Mouse (Mus musculus) spleen, adult 18-20 months (tissue): ENCODE measurements around the gene Ankrd44.

Experiments used
- DNase-seq, 2 experiments: peaks; one replicate each; pipeline ENCODE4 v3.0.0; 2022; ENCODE audit warnings: mixed read lengths in 2 of 2

The Ankrd44 gene

DNA sequence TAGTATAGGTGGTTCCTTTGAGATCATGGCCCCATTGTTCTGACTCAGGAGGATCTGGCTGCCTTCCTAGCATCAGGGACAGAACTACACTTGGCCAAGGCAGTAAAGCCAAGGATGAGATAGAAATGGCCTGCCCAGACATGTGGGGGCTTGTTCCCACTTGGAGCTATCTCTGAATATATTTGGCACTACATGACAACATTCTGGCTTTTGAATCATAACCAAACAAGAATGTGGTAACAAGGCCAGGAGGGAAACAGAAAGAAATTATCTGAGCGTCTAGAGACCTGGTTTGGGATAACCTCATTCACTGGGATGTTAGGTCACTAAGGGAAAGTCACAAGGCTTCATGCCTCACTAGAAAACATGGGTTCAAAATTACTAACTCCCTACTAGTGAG is 81.8 kb downstream of the Ankrd44 start:
- no peak for DNase-seq

DNA sequence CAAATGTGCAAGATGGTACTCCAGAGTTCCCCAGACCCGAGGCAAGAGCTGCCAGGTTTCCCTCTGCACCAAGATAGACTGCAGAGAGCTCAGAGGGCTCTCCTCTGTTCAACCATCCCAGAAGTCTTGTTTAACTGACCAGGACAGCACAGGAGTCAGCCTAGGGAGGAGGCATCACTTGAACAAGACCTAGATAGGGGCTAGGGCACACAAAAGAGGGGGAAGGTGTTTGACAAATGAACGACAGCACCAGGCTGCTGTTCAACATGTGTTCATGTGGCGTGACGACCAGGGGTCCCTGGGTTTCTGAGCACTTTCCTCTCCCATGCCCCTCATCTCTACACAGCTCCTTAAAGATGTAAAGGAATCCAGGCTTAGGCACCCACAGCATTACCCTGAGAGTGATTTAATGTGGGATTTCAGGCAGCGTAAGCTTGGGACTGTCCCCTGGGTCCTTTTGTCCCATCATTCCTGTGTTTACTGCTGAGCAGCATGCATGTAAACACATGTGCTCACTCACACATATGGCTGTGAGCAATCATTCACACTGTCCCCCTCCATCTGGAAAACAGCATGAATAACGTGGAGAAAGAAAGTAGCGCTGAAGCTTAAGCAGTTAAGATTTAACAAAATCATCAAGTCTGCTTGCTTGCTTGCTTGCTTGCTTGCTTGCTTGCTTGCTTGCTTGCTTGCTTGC is 83.3 kb downstream of the Ankrd44 start:
- DNase-seq: no peak

GRCm38 (mm10) chr1:54841788-54842187 is 84.4 kb downstream of the Ankrd44 start:
- DNase-seq: peak; percentile 41 to 50

DNA sequence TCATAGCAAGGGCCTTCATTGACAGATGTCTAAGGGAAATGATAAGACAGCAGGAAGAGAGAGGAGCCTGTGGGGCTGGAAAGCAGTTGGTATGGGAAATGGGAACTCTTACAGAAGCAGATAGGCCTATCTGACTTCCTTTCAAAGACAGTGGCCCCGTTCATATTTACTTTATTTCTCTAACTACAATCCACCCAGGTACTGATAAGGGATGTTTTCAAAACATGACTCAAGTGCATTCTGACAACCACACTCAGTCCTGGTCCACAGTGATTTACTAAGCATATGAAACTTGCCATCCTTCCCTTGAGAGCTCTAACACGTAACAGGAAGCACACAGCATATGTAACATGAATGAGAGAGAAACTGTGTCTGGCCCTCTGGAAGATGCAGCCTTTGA is 86.1 kb downstream of the Ankrd44 start:
- no peak for DNase-seq

- no peak for DNase-seq
These were observed 87.7 kb downstream of the Ankrd44 start for GRCm38 (mm10) chr1:54838486-54838805.

DNA sequence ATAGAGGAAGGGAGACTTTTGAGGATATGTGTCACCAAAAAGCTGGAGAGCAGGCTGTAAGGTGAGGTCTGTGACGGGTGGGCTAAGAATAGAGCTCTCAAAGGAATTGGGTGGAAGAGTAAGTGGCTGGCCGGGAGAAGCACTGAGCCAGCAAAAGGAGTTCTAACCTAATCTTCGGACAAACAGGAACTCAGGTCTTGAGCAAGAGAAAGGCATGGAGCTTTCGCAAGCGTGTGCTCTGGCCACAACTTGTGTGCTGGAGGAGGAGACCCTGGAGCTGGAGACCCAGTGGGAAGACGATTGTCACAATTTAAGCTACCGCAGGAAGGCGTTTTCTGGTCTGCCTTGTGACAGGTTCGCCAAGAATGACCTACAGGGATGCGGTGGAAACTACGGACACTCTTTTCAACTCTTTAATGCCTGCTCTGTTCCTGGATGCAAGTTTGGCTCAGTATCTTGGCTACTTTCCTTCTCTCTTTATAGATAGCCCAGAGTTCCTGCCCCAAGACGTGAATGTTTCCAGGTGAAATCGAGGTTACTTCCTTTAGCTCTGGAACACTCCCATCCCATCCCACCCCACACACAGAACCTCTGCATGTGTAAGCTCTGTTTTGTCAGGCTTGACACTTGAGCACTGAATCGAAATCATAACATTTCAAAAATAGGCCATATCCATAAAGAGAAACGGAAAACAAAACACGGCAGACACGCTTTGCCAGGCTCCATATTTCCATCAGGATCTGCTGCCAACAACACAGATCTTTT is 88.3 kb downstream of the Ankrd44 start:
- no peak for DNase-seq

DNA sequence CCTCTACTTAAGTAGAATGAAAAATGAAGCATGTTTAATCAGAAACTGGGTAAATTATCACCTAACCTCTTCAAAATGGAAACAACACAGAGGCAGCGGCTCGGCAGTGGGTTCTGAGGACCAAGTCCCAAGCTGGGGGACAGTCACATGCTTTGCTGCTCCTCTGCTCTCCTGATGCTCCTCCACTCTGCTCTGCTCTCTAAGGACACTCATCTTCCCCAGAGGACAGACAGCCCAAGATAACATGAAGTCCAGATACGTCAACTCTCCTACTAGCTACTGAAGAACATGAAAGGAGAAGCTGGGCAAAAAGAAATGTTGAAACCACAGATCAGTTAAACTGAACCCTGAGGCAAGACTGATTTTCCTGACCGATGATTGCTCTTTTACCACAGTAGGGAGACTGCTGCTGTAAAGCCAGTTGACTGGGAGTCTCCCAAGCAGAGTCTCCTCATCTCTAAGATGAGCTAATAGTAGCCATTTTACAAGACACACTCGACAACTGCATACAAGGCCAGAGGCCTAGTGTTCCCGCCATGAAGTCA is 90.5 kb downstream of the Ankrd44 start:
- DNase-seq: no peak

DNA sequence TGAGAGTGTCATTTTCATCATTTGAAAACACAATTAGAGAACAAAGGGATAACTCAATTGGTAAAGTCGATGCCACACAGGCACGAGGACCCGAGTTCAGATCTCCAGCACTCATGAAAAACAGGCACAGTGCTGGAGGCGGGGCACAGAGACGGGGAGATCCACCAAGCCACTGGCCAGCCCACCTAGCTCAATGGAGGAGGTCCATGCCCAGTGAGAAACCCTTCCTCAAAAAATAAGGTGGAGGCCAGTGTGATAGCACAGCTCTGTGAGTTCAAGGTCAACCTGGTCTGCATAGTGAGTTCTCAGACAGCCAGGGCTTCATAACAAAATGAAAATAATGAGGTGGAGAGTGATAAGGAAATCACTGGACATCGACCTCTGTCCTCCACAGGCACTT is 93.0 kb downstream of the Ankrd44 start:
- no peak for DNase-seq

DNA sequence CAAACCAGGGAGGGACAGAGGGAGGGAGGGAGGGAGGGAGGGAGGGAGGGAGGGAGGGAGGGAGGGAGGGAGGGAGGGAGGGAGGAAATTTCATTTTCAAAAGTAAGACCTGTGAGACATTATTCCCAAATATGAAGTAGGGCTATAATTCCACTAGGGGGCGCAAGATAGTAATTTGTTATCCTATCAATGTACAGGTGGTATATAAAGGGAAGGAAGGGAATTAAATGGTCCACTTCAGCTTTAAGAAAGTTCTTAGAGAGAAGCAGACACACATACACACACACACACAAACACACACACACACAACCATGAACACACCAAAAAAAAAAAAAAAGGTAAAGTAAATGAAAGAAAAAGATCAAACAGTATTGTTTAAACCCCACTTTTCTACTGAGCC is 93.4 kb downstream of the Ankrd44 start:
- DNase-seq: no peak

GRCm38 (mm10) chr1:54830223-54830622 is 96.0 kb downstream of the Ankrd44 start:
- no peak for DNase-seq

DNA sequence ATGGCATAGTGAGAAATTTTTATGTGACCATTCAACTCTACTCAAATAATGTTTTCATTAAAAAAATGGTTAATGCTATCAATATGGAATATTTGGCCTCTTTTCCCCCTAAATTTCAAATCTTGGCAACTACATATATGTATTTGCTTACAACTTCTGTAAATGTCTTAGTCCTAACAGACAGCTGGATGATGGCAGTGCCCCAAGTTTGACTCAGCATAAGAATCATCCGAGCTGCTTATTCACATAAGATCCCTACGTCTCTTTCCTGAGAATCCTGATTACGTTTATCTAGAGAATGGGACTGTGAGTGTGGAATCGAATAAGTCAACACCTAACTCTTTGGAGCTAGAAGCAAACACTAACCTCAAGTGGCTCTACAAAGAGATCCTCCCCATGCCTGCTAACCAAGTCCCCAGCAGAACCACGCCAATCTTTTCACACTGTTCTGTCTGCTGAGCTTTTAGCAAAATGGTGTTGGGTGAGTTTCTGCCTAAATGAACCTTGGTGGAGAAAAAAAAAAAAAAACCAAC is 96.4 kb downstream of the Ankrd44 start:
- DNase-seq: no peak

GRCm38 (mm10) chr1:54827827-54828226 is 98.4 kb downstream of the Ankrd44 start:
- DNase-seq: peak in 1 of 2 experiments; percentile 44

DNA sequence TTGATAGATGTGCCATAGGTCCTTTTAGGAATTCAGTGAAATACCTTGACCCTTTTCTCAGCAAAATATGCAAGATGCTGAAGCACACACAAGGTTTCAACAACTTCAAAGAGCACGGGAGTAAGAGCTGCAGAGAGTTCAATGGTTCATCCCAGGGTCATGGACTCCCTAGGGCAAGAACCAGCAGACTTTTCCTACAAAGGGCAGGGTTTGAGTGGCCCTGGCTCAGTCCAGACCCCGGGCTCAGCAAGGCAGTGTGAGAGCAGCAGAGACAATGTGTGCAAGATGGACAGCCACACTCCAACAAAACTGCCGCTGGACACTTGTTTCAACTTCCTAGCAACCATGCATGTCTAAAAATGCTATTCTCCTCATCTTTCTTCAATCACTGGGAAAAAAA is 98.8 kb downstream of the Ankrd44 start:
- DNase-seq: no peak

GRCm38 (mm10) chr1:54826426-54826986 is 99.7 kb downstream of the Ankrd44 start:
- DNase-seq: no peak

GRCm38 (mm10) chr1:54825718-54826425 is 100.3 kb downstream of the Ankrd44 start:
- no peak for DNase-seq

DNA sequence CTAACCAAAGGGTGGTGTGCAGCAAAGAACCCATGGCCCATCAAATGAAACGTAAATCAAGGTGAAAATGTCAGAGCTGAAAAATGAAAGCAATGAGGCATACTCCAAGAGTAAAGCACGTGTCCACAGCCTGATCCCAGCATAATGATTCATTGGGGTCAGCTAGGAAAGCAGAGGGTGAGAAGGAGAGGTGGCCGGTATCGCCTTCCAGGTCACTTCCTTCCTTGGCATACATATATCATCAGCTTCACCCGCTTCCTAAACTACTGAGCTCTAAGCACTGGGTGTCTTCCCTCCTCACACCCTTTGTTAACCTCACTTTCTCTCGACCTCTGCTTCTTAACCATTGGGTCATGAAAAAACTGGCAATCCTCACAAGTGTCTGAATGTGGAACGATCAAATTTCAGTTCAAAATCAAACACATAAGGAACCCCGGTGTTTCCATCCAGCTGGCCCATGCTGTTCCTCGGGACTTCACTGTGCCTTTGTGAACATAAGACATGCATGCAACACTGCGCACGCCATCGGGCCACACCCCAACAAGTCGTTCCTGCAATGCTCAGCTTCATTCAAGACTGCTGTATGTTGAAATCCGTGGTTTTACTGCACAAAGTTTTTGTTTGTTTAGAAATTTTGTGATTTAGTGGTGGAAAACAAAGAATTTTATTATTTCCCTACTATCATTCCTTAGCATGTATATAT is 101.9 kb downstream of the Ankrd44 start:
- DNase-seq: no peak

- no peak for DNase-seq
These were observed 104.4 kb downstream of the Ankrd44 start for GRCm38 (mm10) chr1:54821797-54822196.

DNA sequence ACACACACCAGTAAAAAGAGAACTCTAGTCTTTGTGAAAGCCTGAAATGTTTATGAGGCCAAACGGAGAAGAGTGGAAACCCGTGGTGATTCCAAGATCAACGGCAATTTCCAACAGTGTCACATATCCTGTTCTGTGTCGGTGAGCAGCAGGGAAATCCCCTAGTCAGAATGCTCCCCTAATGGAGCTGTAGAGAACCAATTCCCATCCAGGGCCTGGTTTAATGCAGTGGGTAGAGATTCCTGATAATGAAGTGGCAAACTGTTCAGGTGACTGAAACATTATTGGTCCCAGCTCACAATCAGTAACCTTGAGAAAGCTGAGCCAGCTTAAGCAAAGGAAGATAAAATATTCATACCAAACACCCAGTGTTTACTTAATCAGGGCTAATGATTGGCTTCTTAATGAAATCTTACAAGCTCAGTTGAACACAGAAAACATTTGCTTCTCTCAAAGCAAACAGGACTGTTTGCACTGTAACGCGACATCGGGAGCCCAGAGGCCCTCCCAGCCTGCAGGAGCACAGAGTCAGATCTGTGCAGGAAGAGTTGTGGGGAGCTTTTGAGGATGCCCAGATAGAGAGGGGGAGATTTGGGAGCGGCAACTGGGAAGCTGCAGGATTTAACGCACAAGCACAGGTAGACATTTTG is 110.9 kb downstream of the Ankrd44 start:
- no peak for DNase-seq

- no peak for DNase-seq
These were observed 116.2 kb downstream of the Ankrd44 start for GRCm38 (mm10) chr1:54809811-54810549.

DNA sequence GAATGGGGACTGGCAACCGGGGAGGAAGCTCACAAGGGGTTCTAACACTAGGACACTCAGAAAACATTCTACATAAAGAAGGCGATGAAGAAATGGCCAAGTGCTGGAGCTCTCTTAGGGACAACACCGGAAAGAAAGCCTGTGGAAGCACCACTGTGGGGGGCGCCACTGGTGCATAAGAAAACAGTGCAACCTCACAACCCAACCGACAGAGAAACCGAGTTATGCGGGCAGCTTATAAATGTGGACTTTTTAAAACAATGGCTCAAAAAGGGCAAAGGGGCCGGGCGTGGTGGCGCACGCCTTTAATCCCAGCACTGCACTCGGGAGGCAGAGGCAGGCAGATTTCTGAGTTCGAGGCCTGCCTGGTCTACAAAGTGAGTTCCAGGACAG is 117.1 kb downstream of the Ankrd44 start:
- no peak for DNase-seq
